Mouse (Mus musculus): Measurements from ENCODE around the gene Tmem33.

DNA sequence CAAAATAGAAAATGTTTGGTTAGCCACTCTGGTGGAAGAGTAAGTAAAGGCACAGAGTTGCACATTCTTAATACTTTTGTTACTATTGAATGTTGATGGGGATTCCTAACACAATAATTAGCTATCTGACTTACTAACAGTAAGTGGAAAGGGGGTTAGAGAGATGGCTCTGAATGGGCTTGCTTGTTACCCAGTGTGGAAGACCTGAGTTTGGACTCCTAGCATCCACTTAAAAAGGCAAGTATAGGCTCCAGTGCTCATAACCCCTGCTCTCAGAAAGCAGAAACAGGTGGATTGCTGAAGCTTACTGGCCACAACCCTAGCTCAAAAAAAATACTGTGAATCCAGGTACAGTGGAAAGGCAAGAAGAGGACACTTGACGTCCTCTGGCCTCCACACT is 35.8 kb downstream of the Tmem33 start:
- TF ChIP-seq CTCF (IDR thresholded peaks at IDR 0.05; ENCODE audit: control insufficient read depth, insufficient read depth, low read length) (no peak), POLR2A (IDR thresholded peaks at IDR 0.05; ENCODE audit: borderline replicate concordance, control insufficient read depth, low read depth, low read length) (no peak)

Measured in bone marrow, adult 2 months (tissue).